Mouse (Mus musculus) embryonic facial prominence, embryonic 15.5 days (tissue): ENCODE data around the gene Dscam. TPM values are rescaled to one million over a fixed set of nuclear protein-coding genes. Genes with fewer than 3 reads are reported as not detected.

ENCODE experiments used
- polyA plus RNA-seq: library from polyadenylated mRNA; unstranded; fragments of >200 nt; fragmentation: Nextera tagmentation; extraction: Ambion mirVana; gene quantifications from 2 replicates; pipeline ENCODE4 v1.2.1, GENCODE M21; 2015

The Dscam gene
- polyA plus RNA-seq, 1 experiment from 2014 or later: 0.31 TPM

Other genes with a start within 250 kb of the Dscam start
- gene Bace2, start 186.0 kb upstream of the Dscam start, polyA plus RNA-seq: 16.7 and 17.6 TPM in 2 replicates